Mouse (Mus musculus): Measurements from ENCODE around the gene Slamf1. TPM values are rescaled to one million over a fixed set of nuclear protein-coding genes. Genes with fewer than 3 reads are reported as not detected.

Slamf1 gene
- polyA plus RNA-seq (2014; fragmentation: Illumina TruSeq; extraction: RNeasy Lipid Tissue Mini Kit (QIAGEN cat#74804); ENCODE audit: low read depth, low replicate concordance), result 0.31 TPM

GRCm38 (mm10) chr1:171766898-171767297 is at the start of gene Slamf1:
TSS of gene Slamf1 (plus strand) at chr1:171767127.

GRCm38 (mm10) chr1:171839488-171839887 is 72.6 kb downstream of the Slamf1 start, which contains the start of gene Cd84:
TSS of gene Cd84 (plus strand) at chr1:171839697.

Other genes starting within 250 kb of the Slamf1 start
- gene Itln1, start 231.8 kb upstream of the Slamf1 start, polyA plus RNA-seq (2014; fragmentation: Illumina TruSeq; extraction: RNeasy Lipid Tissue Mini Kit (QIAGEN cat#74804); ENCODE audit: low read depth, low replicate concordance), result not detected
- gene Cd244a, start 207.9 kb upstream of the Slamf1 start, polyA plus RNA-seq (2014; fragmentation: Illumina TruSeq; extraction: RNeasy Lipid Tissue Mini Kit (QIAGEN cat#74804); ENCODE audit: low read depth, low replicate concordance), result 0.45 TPM
- 0.29 TPM for gene Ly9, start 159.7 kb upstream of the Slamf1 start, polyA plus RNA-seq (2014; fragmentation: Illumina TruSeq; extraction: RNeasy Lipid Tissue Mini Kit (QIAGEN cat#74804); ENCODE audit: low read depth, low replicate concordance)
- 0.42 TPM for gene Slamf7, start 114.1 kb upstream of the Slamf1 start, polyA plus RNA-seq (2014; fragmentation: Illumina TruSeq; extraction: RNeasy Lipid Tissue Mini Kit (QIAGEN cat#74804); ENCODE audit: low read depth, low replicate concordance)
- gene Cd48, start 85.1 kb upstream of the Slamf1 start, polyA plus RNA-seq (2014; fragmentation: Illumina TruSeq; extraction: RNeasy Lipid Tissue Mini Kit (QIAGEN cat#74804); ENCODE audit: low read depth, low replicate concordance), result 3.3 TPM
- 1.4 TPM for gene Cd84, start 72.6 kb downstream of the Slamf1 start, polyA plus RNA-seq (2014; fragmentation: Illumina TruSeq; extraction: RNeasy Lipid Tissue Mini Kit (QIAGEN cat#74804); ENCODE audit: low read depth, low replicate concordance)
- not detected for gene Gm10521, start 128.5 kb downstream of the Slamf1 start, polyA plus RNA-seq (2014; fragmentation: Illumina TruSeq; extraction: RNeasy Lipid Tissue Mini Kit (QIAGEN cat#74804); ENCODE audit: low read depth, low replicate concordance)
- gene Slamf6, start 150.4 kb downstream of the Slamf1 start, polyA plus RNA-seq (2014; fragmentation: Illumina TruSeq; extraction: RNeasy Lipid Tissue Mini Kit (QIAGEN cat#74804); ENCODE audit: low read depth, low replicate concordance), result not detected

All from heart, adult 10 weeks (tissue).